8 mouse cellular contexts compared by ENCODE assay signal in the genomic region with DNA sequence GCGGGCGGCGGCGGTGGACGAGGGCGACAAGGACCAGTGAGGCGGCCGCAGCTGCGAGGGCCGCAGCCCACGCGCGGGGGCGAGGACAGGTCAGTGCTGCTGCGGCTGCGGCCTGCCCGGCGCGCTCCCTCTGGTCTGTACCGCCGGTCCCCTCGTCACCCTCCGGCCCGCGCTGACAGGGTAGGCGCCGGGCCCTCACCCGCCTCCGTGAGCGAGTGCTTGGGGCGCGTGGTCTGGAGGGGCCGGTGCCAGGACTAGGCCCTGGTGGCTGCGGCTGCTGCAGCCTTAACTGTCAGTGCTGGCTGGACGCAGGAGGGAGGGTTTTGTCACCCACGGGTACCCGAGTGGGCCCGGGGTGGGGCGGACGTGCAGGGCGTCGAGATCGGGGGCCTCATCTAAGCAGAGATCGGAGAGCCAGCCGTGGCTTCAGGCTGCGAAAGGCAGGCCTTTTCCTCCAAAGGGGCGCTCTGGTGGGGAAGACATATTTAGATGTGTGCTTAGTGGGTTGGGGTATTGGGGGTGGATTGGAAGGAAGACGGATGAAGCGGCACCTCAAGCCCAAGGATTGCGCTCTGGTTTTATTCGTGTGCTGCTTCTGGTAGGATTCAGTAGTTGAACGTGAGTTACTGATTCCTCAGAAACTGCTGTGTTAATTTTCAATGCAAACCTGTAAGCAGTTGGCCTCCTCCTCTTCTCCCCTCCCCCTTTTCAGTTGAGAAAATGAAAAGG. TPM values are rescaled to one million over a fixed set of nuclear protein-coding genes. Genes with fewer than 3 reads are reported as not detected.
DNase-seq lines count a peak whose midpoint lies in the region; ATAC-seq lines count a peak whose summit lies in the region.

No protein-coding gene starts in this region.

- H3K9me3 ChIP-seq in intestine, embryonic 15.5 days, result no peaks in the 10 kb centered on the region
- H3K9me3 ChIP-seq in limb, embryonic 15.5 days, result no peaks in the 10 kb centered on the region
- no peaks in the 10 kb centered on the region for H3K9me3 ChIP-seq in midbrain, embryonic 15.5 days
- no peaks in the 10 kb centered on the region for H3K9me3 ChIP-seq in stomach, embryonic 16.5 days (replicated peaks; ENCODE audit: control insufficient read depth, low read length)

- under 1% methylated on average over 52 of the region's 52 CpGs for WGBS in intestine, embryonic 15.5 days
- WGBS in limb, embryonic 15.5 days, result under 1% methylated on average over 49 of the region's 52 CpGs
- WGBS in midbrain, embryonic 15.5 days, result under 1% methylated on average over 52 of the region's 52 CpGs
- WGBS in stomach, embryonic 16.5 days, result under 1% methylated on average over 51 of the region's 52 CpGs

- no peaks in the 10 kb centered on the region for H3K27me3 ChIP-seq in intestine, embryonic 15.5 days (replicated peaks)
- no peaks in the 10 kb centered on the region for H3K27me3 ChIP-seq in limb, embryonic 15.5 days
- H3K27me3 ChIP-seq in midbrain, embryonic 15.5 days (replicated peaks), result no peaks in the 10 kb centered on the region
- H3K27me3 ChIP-seq in stomach, embryonic 16.5 days (ENCODE audit: control insufficient read depth, insufficient read depth, low read length), result no peaks in the 10 kb centered on the region

- ATAC-seq in intestine, embryonic 15.5 days, result peak; percentile 63
- ATAC-seq in limb, embryonic 15.5 days (ENCODE audit: insufficient number of reproducible peaks, low FRiP score, low TSS enrichment, low read depth), result peak; percentile 36
- peak; percentile 68 for ATAC-seq in midbrain, embryonic 15.5 days (replicated peaks)
- ATAC-seq in stomach, embryonic 16.5 days (ENCODE audit: insufficient read depth, low FRiP score), result peak; percentile 33

- H3K4me2 ChIP-seq in intestine, embryonic 15.5 days (replicated peaks), result peak overlapping the region; percentile 55
- H3K4me2 ChIP-seq in limb, embryonic 15.5 days, result peak overlapping the region; percentile 42
- H3K4me2 ChIP-seq in midbrain, embryonic 15.5 days, result peak overlapping the region; percentile 55
- peak overlapping the region; percentile 66 for H3K4me2 ChIP-seq in stomach, embryonic 16.5 days (ENCODE audit: low read depth, low read length)

- peak; percentile 66 for DNase-seq in retina, embryonic 14.5 days (ENCODE audit: low spot score)
- no peak for DNase-seq in retina, postnatal 1 day
- DNase-seq in embryo, embryonic 11 days, result peak; percentile 68
- peak; percentile 61 for DNase-seq in gastrocnemius, postnatal 25 days

- peak overlapping the region; percentile 94 for H3K27ac ChIP-seq in intestine, embryonic 15.5 days
- peak overlapping the region; percentile 98 for H3K27ac ChIP-seq in limb, embryonic 15.5 days
- H3K27ac ChIP-seq in midbrain, embryonic 15.5 days, result peak overlapping the region; percentile 98
- peak overlapping the region; percentile 98 for H3K27ac ChIP-seq in stomach, embryonic 16.5 days (ENCODE audit: low read length)

- H3K4me3 ChIP-seq in intestine, embryonic 15.5 days (replicated peaks), result peak overlapping the region; percentile 97
- peak overlapping the region; percentile 95 for H3K4me3 ChIP-seq in limb, embryonic 15.5 days
- peak overlapping the region; percentile 91 for H3K4me3 ChIP-seq in midbrain, embryonic 15.5 days
- peak overlapping the region; percentile 99 for H3K4me3 ChIP-seq in stomach, embryonic 16.5 days (replicated peaks; ENCODE audit: low read length)

- H3K9ac ChIP-seq in intestine, embryonic 15.5 days, result peak overlapping the region; percentile 98
- H3K9ac ChIP-seq in limb, embryonic 15.5 days, result peak overlapping the region; percentile 98
- peak overlapping the region; percentile 98 for H3K9ac ChIP-seq in midbrain, embryonic 15.5 days
- peak overlapping the region; percentile 99 for H3K9ac ChIP-seq in stomach, embryonic 16.5 days (ENCODE audit: low read length)

- no peaks in the 10 kb centered on the region for H3K36me3 ChIP-seq in intestine, embryonic 15.5 days
- H3K36me3 ChIP-seq in limb, embryonic 15.5 days, result no peaks in the 10 kb centered on the region
- no peaks in the 10 kb centered on the region for H3K36me3 ChIP-seq in midbrain, embryonic 15.5 days (replicated peaks)
- no peaks in the 10 kb centered on the region for H3K36me3 ChIP-seq in stomach, embryonic 16.5 days (ENCODE audit: control insufficient read depth, insufficient read depth, low read length)

- 0 out of 2 replicates have a peak, but pooled peaks cover 4% of the 10 kb centered on the region for H3K4me1 ChIP-seq in intestine, embryonic 15.5 days (replicated peaks)
- no peaks in the 10 kb centered on the region; the same call in 1 of the 2 replicates for H3K4me1 ChIP-seq in limb, embryonic 15.5 days
- peaks cover 15% of the 10 kb centered on the region for H3K4me1 ChIP-seq in midbrain, embryonic 15.5 days
- peaks cover 5% of the 10 kb centered on the region; the same call in 1 of the 2 replicates for H3K4me1 ChIP-seq in stomach, embryonic 16.5 days (ENCODE audit: control insufficient read depth, insufficient read depth, low read length)

RNA-seq across cellular contexts. Expression of gene Ube3a, which starts 0.8 kb away (rescaled TPM):
- total RNA-seq in gastrocnemius, postnatal 25 days (2021), result 100 to 1,000 TPM in 1 of 2 experiments, 10 to 100 TPM in 1; 92.6 to 101 TPM
- polyA plus RNA-seq in intestine, embryonic 15.5 days (2015; fragmentation: Nextera tagmentation; extraction: Ambion mirVana), result 114 and 136 TPM in 2 replicates
- polyA plus RNA-seq in limb, embryonic 15.5 days (2015; fragmentation: Nextera tagmentation; extraction: Ambion mirVana), result 122 and 127 TPM in 2 replicates
- polyA plus RNA-seq in midbrain, embryonic 15.5 days (2015; fragmentation: Nextera tagmentation; extraction: Ambion mirVana), result 159 and 165 TPM in 2 replicates
- polyA plus RNA-seq in stomach, embryonic 16.5 days (2015; fragmentation: Nextera tagmentation; extraction: Ambion mirVana), result 92.1 and 96.9 TPM in 2 replicates
